In genomic region chr7:30664529-30665200, GRCm38 (mm10) we compare ENCODE assay signal across 8 mouse cellular contexts. TPM values are rescaled to one million over a fixed set of nuclear protein-coding genes. Genes with fewer than 3 reads are reported as not detected.
DNase-seq lines count a peak whose midpoint lies in the region; ATAC-seq and TF ChIP-seq lines count a peak whose summit lies in the region.

Gene Haus5, minus strand, starts transcription at chr7:30664994.

- TF ChIP-seq POLR2A in olfactory bulb, adult 2 months (IDR thresholded peaks at IDR 0.05; ENCODE audit: insufficient read depth, low read depth, low read length): peak; percentile 68
- TF ChIP-seq POLR2A in thymus, adult 2 months (IDR thresholded peaks at IDR 0.05; ENCODE audit: control insufficient read depth, extremely low read depth, insufficient read depth, low read length, poor library complexity): 0 out of 2 replicates have a peak, but pooled peaks have one; percentile 42

- peak within 1 kb of the TSS; percentile 72 for H3K9ac ChIP-seq in forebrain, embryonic 15.5 days (replicated peaks)
- H3K9ac ChIP-seq in lung, embryonic 14.5 days: peak within 1 kb of the TSS; percentile 76

- ATAC-seq in forebrain, embryonic 15.5 days (replicated peaks): peak; percentile 96
- peak; percentile 97 for ATAC-seq in lung, embryonic 14.5 days (ENCODE audit: insufficient read depth)

- H3K27me3 ChIP-seq in forebrain, embryonic 15.5 days: peaks cover 4% of the 10 kb centered on the region; the same call in 1 of the 2 replicates
- H3K27me3 ChIP-seq in lung, embryonic 14.5 days (ENCODE audit: insufficient read depth, low read length): no peaks in the 10 kb centered on the region
- no peaks in the 10 kb centered on the region for H3K27me3 ChIP-seq in thymus, adult 2 months (ENCODE audit: control insufficient read depth, insufficient read depth, low read length)

- H3K4me1 ChIP-seq in forebrain, embryonic 15.5 days: peaks cover 14% of the 10 kb centered on the region
- no peaks in the 10 kb centered on the region for H3K4me1 ChIP-seq in lung, embryonic 14.5 days (ENCODE audit: insufficient read depth)
- H3K4me1 ChIP-seq in olfactory bulb, adult 2 months (ENCODE audit: control insufficient read depth, insufficient read depth, low read length): no peaks in the 10 kb centered on the region
- peaks cover 6% of the 10 kb centered on the region for H3K4me1 ChIP-seq in thymus, adult 2 months (replicated peaks; ENCODE audit: control insufficient read depth, insufficient read depth, low read length)

- peak within 1 kb of the TSS; percentile 81 for H3K27ac ChIP-seq in forebrain, embryonic 15.5 days (replicated peaks)
- H3K27ac ChIP-seq in layer of hippocampus, adult 2 months: peak within 1 kb of the TSS; percentile 86
- H3K27ac ChIP-seq in lung, embryonic 14.5 days (ENCODE audit: low read depth): peak within 1 kb of the TSS; percentile 50; the same call in 1 of the 2 replicates
- peak within 1 kb of the TSS; percentile 43 for H3K27ac ChIP-seq in olfactory bulb, adult 2 months (ENCODE audit: insufficient read depth, low read depth, low read length)
- H3K27ac ChIP-seq in thymus, adult 2 months (ENCODE audit: control insufficient read depth, insufficient read depth, low read length): no peak within 1 kb of the TSS

- H3K4me2 ChIP-seq in forebrain, embryonic 15.5 days (replicated peaks): peak within 1 kb of the TSS; percentile 82
- peak within 1 kb of the TSS; percentile 80 for H3K4me2 ChIP-seq in lung, embryonic 14.5 days

- peaks cover 11% of the 10 kb centered on the region; the same call in 1 of the 2 replicates for H3K36me3 ChIP-seq in forebrain, embryonic 15.5 days
- H3K36me3 ChIP-seq in lung, embryonic 14.5 days (ENCODE audit: insufficient read depth): peaks cover 31% of the 10 kb centered on the region
- H3K36me3 ChIP-seq in thymus, adult 2 months (ENCODE audit: control insufficient read depth, insufficient read depth, low read length): no peaks in the 10 kb centered on the region; the same call in 1 of the 2 replicates

- H3K4me3 ChIP-seq in forebrain, embryonic 15.5 days: peak within 1 kb of the TSS; percentile 62
- peak within 1 kb of the TSS; percentile 75 for H3K4me3 ChIP-seq in layer of hippocampus, adult 2 months
- H3K4me3 ChIP-seq in lung, embryonic 14.5 days (ENCODE audit: low read depth, low read length): peak within 1 kb of the TSS; percentile 69
- peak within 1 kb of the TSS; percentile 93 for H3K4me3 ChIP-seq in olfactory bulb, adult 2 months (ENCODE audit: insufficient read depth, low read depth, low read length)
- H3K4me3 ChIP-seq in thymus, adult 2 months (ENCODE audit: control insufficient read depth, insufficient read depth, low read length): peak within 1 kb of the TSS; percentile 73

- peak; percentile 93 for DNase-seq in ES-CJ7 (ENCODE audit: low read depth, low spot score)
- DNase-seq in cerebellum, adult 11 months: peak; percentile 85
- DNase-seq in heart, postnatal 36 days: peak; percentile 87 to 92
- peak; percentile 89 to 95 for DNase-seq in layer of hippocampus, adult 2 months (ENCODE audit: low spot score in 2 of 2)
- peak; percentile 98 for DNase-seq in lung, embryonic 14.5 days
- DNase-seq in thymus, adult 2 months: peak; percentile 88

- intact Hi-C loops in heart, postnatal 36 days (cut with DNase I): loop anchor here (5.0 kb wide), 1 partner anchor 77 kb away; the partner anchor contains the start of gene Kmt2b

- WGBS in forebrain, embryonic 15.5 days: under 1% methylated on average over 34 of the region's 34 CpGs
- WGBS in lung, embryonic 14.5 days: under 1% methylated on average over 34 of the region's 34 CpGs
- under 1% methylated on average over 34 of the region's 34 CpGs for WGBS in olfactory bulb, adult 2 months
- WGBS in thymus, adult 2 months: under 1% methylated on average over 34 of the region's 34 CpGs

- no peak for TF ChIP-seq CTCF in layer of hippocampus, adult 2 months (conservative IDR thresholded peaks at IDR 0.05)
- no peak for TF ChIP-seq CTCF in lung, embryonic 14.5 days (IDR thresholded peaks at IDR 0.05; ENCODE audit: low read depth)
- TF ChIP-seq CTCF in olfactory bulb, adult 2 months (IDR thresholded peaks at IDR 0.05; ENCODE audit: insufficient read depth, low read depth, low read length): no peak
- 0 out of 2 replicates have a peak, but pooled peaks have one; percentile 15 for TF ChIP-seq CTCF in thymus, adult 2 months (IDR thresholded peaks at IDR 0.05; ENCODE audit: borderline replicate concordance, control insufficient read depth, extremely low read depth, insufficient read depth, low read length, poor library complexity)

- H3K9me3 ChIP-seq in forebrain, embryonic 15.5 days: no peaks in the 10 kb centered on the region
- no peaks in the 10 kb centered on the region for H3K9me3 ChIP-seq in lung, embryonic 14.5 days (ENCODE audit: low read depth, low read length)

RNA-seq across cellular contexts. Expression of gene Haus5, which starts in this region (rescaled TPM):
- 36.2 and 38.3 TPM in 2 replicates for polyA plus RNA-seq in forebrain, embryonic 15.5 days (2015; fragmentation: Nextera tagmentation; extraction: Ambion mirVana)
- total RNA-seq in heart, postnatal 36 days (2021): 1 to 10 TPM; 6.0 to 6.4 TPM
- total RNA-seq in layer of hippocampus, adult 2 months (2021): 1 to 10 TPM; 6.6 to 6.8 TPM
- polyA plus RNA-seq in lung, embryonic 14.5 days (2014; fragmentation: Nextera tagmentation; extraction: Ambion mirVana): 63.5 TPM in 2 replicates
- polyA plus RNA-seq in olfactory bulb, adult 2 months (2012; ENCODE audit: insufficient read depth, insufficient read length, low replicate concordance, missing spikeins): not detected in 2 replicates
- polyA plus RNA-seq in thymus, adult 2 months (2012; rRNA removed): 41.2 and 47.7 TPM in 2 replicates

Comparison
In these comparisons a context has a peak if more than half of its experiments do, and no peak if none do; other contexts are left out.
1. RNA of gene Haus5 (polyA plus RNA-seq): 63.5 TPM in lung, embryonic 14.5 days, 41.2 to 47.7 TPM in thymus, adult 2 months and 36.2 to 38.3 TPM in forebrain, embryonic 15.5 days; not detected in olfactory bulb, adult 2 months; every median in the first group is over 10 times any median in the second.
2. Peak in every context shown above with its lines, with median percentiles within 50 percentile points of each other: DNase-seq and H3K4me3 ChIP-seq.